Mouse (Mus musculus) liver, embryonic 12.5 days (tissue): ENCODE data around the gene Ptprg. TPM values are rescaled to one million over a fixed set of nuclear protein-coding genes. Genes with fewer than 3 reads are reported as not detected.

Experiments
- ATAC-seq: fragments of 200-750 bp; cut with Nextera tagmentation; 2 replicates; pipeline ENCODE4 v1.8.0; 2017; ENCODE audit warnings: moderate number of reproducible peaks, mild to moderate bottlenecking, moderate library complexity
- H3K27ac ChIP-seq: fragments of 300-500 bp; sonication (generic); 2 replicates; pipeline ENCODE4 v1.5.1; 2016; ENCODE audit warnings: mild to moderate bottlenecking
- H3K27me3 ChIP-seq: fragments of 300-500 bp; sonication (generic); replicated peaks from 2 replicates; pipeline ENCODE4 v1.6.1; 2016; ENCODE audit warnings: mild to moderate bottlenecking, moderate library complexity
- H3K36me3 ChIP-seq: fragments of 300-500 bp; sonication (generic); 2 replicates; pipeline ENCODE4 v1.6.1; 2016; ENCODE audit warnings: mild to moderate bottlenecking, moderate library complexity
- H3K4me1 ChIP-seq: fragments of 300-500 bp; sonication (generic); 2 replicates; pipeline ENCODE4 v1.6.1; 2016
- H3K4me2 ChIP-seq: fragments of 300-500 bp; sonication (generic); 2 replicates; pipeline ENCODE4 v1.6.1; 2016; ENCODE audit warnings: mild to moderate bottlenecking, moderate library complexity
- H3K4me3 ChIP-seq: fragments of 300-500 bp; sonication (generic); 2 replicates; pipeline ENCODE4 v1.5.1; 2016; ENCODE audit warnings: mild to moderate bottlenecking, moderate library complexity
- H3K9ac ChIP-seq: fragments of 300-500 bp; sonication (generic); 2 replicates; pipeline ENCODE4 v1.6.1; 2016; ENCODE audit warnings: mild to moderate bottlenecking, moderate library complexity
- H3K9me3 ChIP-seq: fragments of 300-500 bp; sonication (generic); replicated peaks from 2 replicates; pipeline ENCODE4 v1.6.1; 2016; ENCODE audit warnings: mild to moderate bottlenecking, moderate library complexity
- WGBS: fragments of 180-500 bp; shearing (Covaris S2); methylation state at CpG from one replicate; pipeline ENCODE4 v1.1.7; 2016; ENCODE audit not compliant: insufficient replicate concordance; 5-methylcytosine and 5-hydroxymethylcytosine counted together
- polyA plus RNA-seq: library from polyadenylated mRNA; unstranded; fragments of >200 nt; fragmentation: Nextera tagmentation; extraction: Ambion mirVana; gene quantifications from 2 replicates; pipeline ENCODE4 v1.2.1, GENCODE M21; 2016

The Ptprg gene
- polyA plus RNA-seq, 1 experiment from 2014 or later: 4.8 TPM

DNA sequence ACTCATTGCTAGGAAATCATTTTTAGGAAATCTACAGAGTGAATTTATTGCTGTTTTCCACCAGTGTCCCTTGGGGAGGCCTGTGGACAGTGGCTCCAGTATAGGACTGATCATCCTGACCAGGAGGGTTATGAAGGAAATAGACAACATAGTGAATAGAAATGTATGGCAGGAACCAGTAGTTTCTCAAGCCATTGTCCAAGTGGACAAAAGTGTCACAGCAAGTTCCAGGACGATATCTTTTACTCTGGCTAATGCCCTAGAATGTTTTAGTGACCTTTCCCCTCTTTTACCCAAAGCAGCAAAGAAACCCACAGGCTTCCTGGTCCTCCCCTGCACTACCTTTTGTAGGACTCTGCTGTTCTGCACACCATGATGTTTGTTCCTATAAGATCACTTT lies 511.7 kb downstream of the Ptprg start:
- 39% methylated on average over 1 of the region's 1 CpGs for WGBS
- Histone ChIP-seq H3K27me3 (no peaks in the 10 kb centered on the region), H3K4me2 (no peak overlapping the region), H3K27ac (no peak overlapping the region), H3K4me1 (no peaks in the 10 kb centered on the region), H3K36me3 (no peaks in the 10 kb centered on the region), H3K9me3 (no peaks in the 10 kb centered on the region), H3K4me3 (no peak overlapping the region), H3K9ac (no peak overlapping the region)
- ATAC-seq: no peak

- Histone ChIP-seq H3K4me3 (no peak overlapping the region), H3K9ac (no peak overlapping the region), H3K9me3 (no peaks in the 10 kb centered on the region), H3K27me3 (no peaks in the 10 kb centered on the region), H3K36me3 (no peaks in the 10 kb centered on the region), H3K27ac (no peak overlapping the region), H3K4me1 (no peaks in the 10 kb centered on the region), H3K4me2 (no peak overlapping the region)
- 53% methylated on average over 2 of the region's 2 CpGs for WGBS
- ATAC-seq: no peak
Observed at GRCm38 (mm10) chr14:12065736-12066135, 512.4 kb downstream of the Ptprg start.

GRCm38 (mm10) chr14:12069707-12070106 lies 516.4 kb downstream of the Ptprg start:
- Histone ChIP-seq H3K4me2 (no peak overlapping the region), H3K4me3 (no peak overlapping the region), H3K9me3 (no peaks in the 10 kb centered on the region), H3K27ac (no peak overlapping the region), H3K4me1 (no peaks in the 10 kb centered on the region), H3K36me3 (no peaks in the 10 kb centered on the region), H3K9ac (no peak overlapping the region), H3K27me3 (no peaks in the 10 kb centered on the region)
- ATAC-seq: no peak
- 80% methylated on average over 12 of the region's 12 CpGs for WGBS

DNA sequence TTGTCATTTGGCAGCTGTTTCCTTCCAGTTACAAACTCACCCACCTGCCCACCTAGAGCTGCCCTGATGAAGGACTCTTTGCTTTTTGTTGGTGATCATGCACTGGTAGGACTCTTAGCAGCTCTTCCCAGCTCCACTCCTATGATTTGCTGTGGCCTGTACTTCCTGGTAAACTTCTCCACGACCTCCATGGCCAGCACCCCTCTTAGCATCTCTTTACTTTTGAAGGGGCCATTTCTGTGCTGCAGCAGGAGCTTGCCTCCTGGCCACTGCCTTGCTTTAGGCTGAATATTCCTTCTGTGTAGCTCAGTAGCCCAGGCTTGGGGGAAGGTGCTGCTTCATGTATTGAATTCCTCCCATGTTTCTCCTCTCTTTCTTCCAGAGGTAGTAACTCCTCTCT lies 517.0 kb downstream of the Ptprg start:
- no peaks in the 10 kb centered on the region for H3K36me3 ChIP-seq
- 42% methylated on average over 1 of the region's 1 CpGs for WGBS
- H3K4me3 ChIP-seq: no peak overlapping the region
- H3K4me2 ChIP-seq: no peak overlapping the region
- no peak overlapping the region for H3K27ac ChIP-seq
- no peaks in the 10 kb centered on the region for H3K9me3 ChIP-seq
- H3K4me1 ChIP-seq: no peaks in the 10 kb centered on the region
- H3K27me3 ChIP-seq: no peaks in the 10 kb centered on the region
- H3K9ac ChIP-seq: no peak overlapping the region
- no peak for ATAC-seq

- Histone ChIP-seq H3K9me3 (no peaks in the 10 kb centered on the region), H3K27ac (no peak overlapping the region), H3K36me3 (no peaks in the 10 kb centered on the region), H3K4me2 (no peak overlapping the region), H3K4me1 (no peaks in the 10 kb centered on the region), H3K4me3 (no peak overlapping the region), H3K27me3 (no peaks in the 10 kb centered on the region), H3K9ac (no peak overlapping the region)
- ATAC-seq: no peak
- WGBS: 72% methylated on average over 7 of the region's 7 CpGs
Observed at GRCm38 (mm10) chr14:12070856-12071465, 517.6 kb downstream of the Ptprg start.

DNA sequence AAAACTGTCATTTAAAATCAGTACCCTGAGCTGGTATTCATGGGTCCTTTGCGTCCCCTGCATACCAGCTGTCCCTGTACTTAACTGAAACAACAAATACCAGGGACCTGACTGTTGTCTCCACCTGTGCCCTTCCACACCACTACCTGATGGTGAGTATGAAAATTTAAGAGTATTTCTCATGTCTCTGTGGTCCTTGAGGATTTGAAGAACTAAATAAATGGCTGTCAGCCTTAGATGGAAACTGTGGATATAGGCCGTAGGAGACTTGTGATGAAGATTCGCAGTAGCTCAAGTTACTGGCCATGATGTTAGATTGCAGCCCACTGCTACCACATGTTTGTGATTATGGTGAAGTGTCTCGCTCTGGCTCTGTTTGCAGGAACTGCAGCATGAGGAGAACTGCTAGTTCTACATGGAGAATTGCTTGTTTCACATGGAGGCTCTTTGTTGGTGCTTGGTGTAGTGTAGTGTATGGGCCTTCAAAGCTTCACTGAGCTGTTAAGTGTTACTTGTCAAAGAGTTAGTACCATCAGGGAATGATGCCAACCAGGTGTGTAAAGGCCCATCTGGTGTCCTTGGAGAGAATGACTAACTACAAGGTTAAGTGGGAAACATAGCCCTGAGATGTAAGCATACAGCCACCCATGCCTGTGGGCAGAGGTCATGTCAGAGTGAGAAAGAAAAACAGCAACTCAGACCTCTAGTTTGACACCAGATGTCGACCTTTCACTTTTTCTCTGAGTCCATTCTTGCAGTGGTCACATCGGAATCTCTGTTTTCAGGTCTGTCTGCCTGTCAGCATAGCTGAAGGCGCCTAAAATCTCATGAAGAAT lies 518.9 kb downstream of the Ptprg start:
- ATAC-seq: no peak
- Histone ChIP-seq H3K4me2 (no peak overlapping the region), H3K9ac (no peak overlapping the region), H3K36me3 (no peaks in the 10 kb centered on the region), H3K27ac (no peak overlapping the region), H3K27me3 (no peaks in the 10 kb centered on the region), H3K9me3 (no peaks in the 10 kb centered on the region), H3K4me3 (no peak overlapping the region), H3K4me1 (no peaks in the 10 kb centered on the region)
- 63% methylated on average over 7 of the region's 7 CpGs for WGBS

GRCm38 (mm10) chr14:12073408-12074107 lies 520.2 kb downstream of the Ptprg start:
- Histone ChIP-seq H3K4me1 (no peaks in the 10 kb centered on the region), H3K4me2 (no peak overlapping the region), H3K4me3 (no peak overlapping the region), H3K9ac (no peak overlapping the region), H3K9me3 (no peaks in the 10 kb centered on the region), H3K36me3 (no peaks in the 10 kb centered on the region), H3K27me3 (no peaks in the 10 kb centered on the region), H3K27ac (no peak overlapping the region)
- ATAC-seq: no peak
- WGBS: 65% methylated on average over 2 of the region's 2 CpGs

DNA sequence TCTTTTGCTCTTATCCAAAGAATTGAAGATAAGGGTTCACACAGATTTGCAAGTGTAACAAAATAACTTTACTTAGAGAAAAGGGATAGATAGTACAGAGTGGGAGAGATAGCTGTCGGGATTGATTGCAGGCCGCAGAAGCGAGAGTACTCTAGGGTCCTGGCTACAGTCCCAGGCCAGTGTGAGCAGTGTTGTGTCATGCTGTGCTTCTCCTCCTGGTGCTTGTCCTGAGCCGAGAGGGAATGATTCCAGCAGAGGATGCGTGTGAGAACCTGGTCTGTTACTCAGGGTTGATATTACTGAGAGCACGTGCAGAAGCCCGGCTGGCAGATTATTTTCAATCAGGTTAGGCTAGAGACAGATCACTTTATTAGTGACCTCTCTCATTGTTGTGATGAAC lies 523.9 kb downstream of the Ptprg start:
- WGBS: 63% methylated on average over 7 of the region's 7 CpGs
- no peak for ATAC-seq
- H3K27me3 ChIP-seq: no peaks in the 10 kb centered on the region

DNA sequence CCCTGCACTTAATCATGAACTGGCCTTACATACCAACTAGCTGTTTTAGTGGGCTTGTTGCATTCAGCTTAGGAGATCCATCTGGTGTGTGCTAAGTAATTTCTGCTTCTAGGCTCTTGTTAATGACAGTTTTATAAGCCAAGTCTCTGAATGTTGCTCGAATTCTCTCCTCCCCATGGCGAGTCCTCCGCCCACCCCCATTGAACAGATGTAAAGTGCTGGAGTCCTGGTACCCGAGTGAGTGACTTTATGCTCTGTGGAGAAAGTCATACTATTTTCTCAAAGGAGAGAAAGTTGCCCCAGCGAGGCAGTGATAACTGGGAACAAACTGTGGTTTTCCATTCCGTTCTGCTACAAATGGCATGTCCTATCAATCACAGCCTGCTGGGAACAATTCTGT lies 525.9 kb downstream of the Ptprg start:
- Histone ChIP-seq H3K4me2 (no peak overlapping the region), H3K36me3 (no peaks in the 10 kb centered on the region), H3K9me3 (no peaks in the 10 kb centered on the region), H3K27me3 (no peaks in the 10 kb centered on the region), H3K4me1 (no peaks in the 10 kb centered on the region), H3K27ac (no peak overlapping the region), H3K9ac (no peak overlapping the region), H3K4me3 (no peak overlapping the region)
- 60% methylated on average over 6 of the region's 6 CpGs for WGBS
- no peak for ATAC-seq

More for the DNA sequence above, 523.9 kb downstream of the Ptprg start:
- Histone ChIP-seq H3K4me3 (no peak overlapping the region), H3K27ac (no peak overlapping the region), H3K9me3 (no peaks in the 10 kb centered on the region), H3K4me2 (no peak overlapping the region), H3K36me3 (no peaks in the 10 kb centered on the region), H3K9ac (no peak overlapping the region), H3K4me1 (no peaks in the 10 kb centered on the region)

- Histone ChIP-seq H3K36me3 (no peaks in the 10 kb centered on the region), H3K9ac (no peak overlapping the region), H3K4me2 (no peak overlapping the region), H3K4me1 (no peaks in the 10 kb centered on the region), H3K27ac (no peak overlapping the region), H3K4me3 (no peak overlapping the region), H3K27me3 (no peaks in the 10 kb centered on the region), H3K9me3 (no peaks in the 10 kb centered on the region)
- no peak for ATAC-seq
- 55% methylated on average over 4 of the region's 4 CpGs for WGBS
Observed at GRCm38 (mm10) chr14:12079833-12080401, 526.6 kb downstream of the Ptprg start.

- Histone ChIP-seq H3K27ac (no peak overlapping the region), H3K4me1 (no peaks in the 10 kb centered on the region), H3K4me3 (no peak overlapping the region), H3K9ac (no peak overlapping the region), H3K9me3 (no peaks in the 10 kb centered on the region), H3K4me2 (no peak overlapping the region), H3K36me3 (no peaks in the 10 kb centered on the region), H3K27me3 (no peaks in the 10 kb centered on the region)
- 58% methylated on average over 6 of the region's 6 CpGs for WGBS
- ATAC-seq: no peak
Observed at GRCm38 (mm10) chr14:12082131-12082921, 529.0 kb downstream of the Ptprg start.
